Mouse (Mus musculus) forebrain, embryonic 13.5 days (tissue): ENCODE data around the gene Colgalt2. TPM values are rescaled to one million over a fixed set of nuclear protein-coding genes. Genes with fewer than 3 reads are reported as not detected.

Experiments
- ATAC-seq: fragments of 200-750 bp; cut with Nextera tagmentation; 2 replicates; pipeline ENCODE4 v1.8.0; 2017
- H3K27ac ChIP-seq: fragments of 300-500 bp; sonication (generic); 2 replicates; pipeline ENCODE4 v1.5.1; 2015; ENCODE audit warnings: inconsistent platforms, mild to moderate bottlenecking, moderate library complexity
- H3K27me3 ChIP-seq: fragments of 300-500 bp; sonication (generic); 2 replicates; pipeline ENCODE4 v1.6.1; 2015; ENCODE audit warnings: mild to moderate bottlenecking, inconsistent platforms
- H3K36me3 ChIP-seq: fragments of 300-500 bp; sonication (generic); 2 replicates; pipeline ENCODE4 v1.6.1; 2015; ENCODE audit warnings: mild to moderate bottlenecking, inconsistent platforms; ENCODE audit not compliant: poor library complexity, severe bottlenecking
- H3K4me1 ChIP-seq: fragments of 300-500 bp; sonication (generic); 2 replicates; pipeline ENCODE4 v1.6.1; 2015; ENCODE audit warnings: inconsistent platforms
- H3K4me2 ChIP-seq: fragments of 300-500 bp; sonication (generic); 2 replicates; pipeline ENCODE4 v1.6.1; 2015; ENCODE audit warnings: inconsistent platforms, mild to moderate bottlenecking, moderate library complexity
- H3K4me3 ChIP-seq: fragments of 300-500 bp; sonication (generic); 2 replicates; pipeline ENCODE4 v1.5.1; 2015; ENCODE audit warnings: mild to moderate bottlenecking, inconsistent platforms
- H3K9ac ChIP-seq: fragments of 300-500 bp; sonication (generic); 2 replicates; pipeline ENCODE4 v1.6.1; 2015; ENCODE audit warnings: mild to moderate bottlenecking, inconsistent platforms
- H3K9me3 ChIP-seq: fragments of 300-500 bp; sonication (generic); replicated peaks from 2 replicates; pipeline ENCODE4 v1.6.1; 2016; ENCODE audit warnings: inconsistent platforms
- WGBS: fragments of 180-500 bp; shearing (Covaris S2); methylation state at CpG from one replicate; pipeline ENCODE4 v1.1.7; 2015; 5-methylcytosine and 5-hydroxymethylcytosine counted together
- polyA plus RNA-seq: library from polyadenylated mRNA; unstranded; fragments of >200 nt; fragmentation: Nextera tagmentation; extraction: Ambion mirVana; gene quantifications from 2 replicates; pipeline ENCODE4 v1.2.1, GENCODE M21; 2015

Gene Colgalt2
- polyA plus RNA-seq, 1 experiment from 2014 or later, result 1.3 TPM

- Histone ChIP-seq H3K27ac (no peak overlapping the region), H3K4me3 (no peak overlapping the region), H3K36me3 (no peaks in the 10 kb centered on the region), H3K9ac (no peak overlapping the region), H3K27me3 (no peaks in the 10 kb centered on the region), H3K9me3 (no peaks in the 10 kb centered on the region), H3K4me2 (no peak overlapping the region), H3K4me1 (peaks cover 15% of the 10 kb centered on the region)
- no peak for ATAC-seq
- WGBS, result 65% methylated on average over 5 of the region's 5 CpGs
These were observed 58.0 kb downstream of the Colgalt2 start for GRCm38 (mm10) chr1:152457596-152457995.

- no peaks in the 10 kb centered on the region for H3K9me3 ChIP-seq
These were observed 59.4 kb downstream of the Colgalt2 start for GRCm38 (mm10) chr1:152458996-152459395.

GRCm38 (mm10) chr1:152460931-152461330, 61.3 kb downstream of the Colgalt2 start:
- ATAC-seq, result no peak
- Histone ChIP-seq H3K27ac (no peak overlapping the region), H3K4me3 (no peak overlapping the region), H3K27me3 (no peaks in the 10 kb centered on the region), H3K4me2 (no peak overlapping the region), H3K9me3 (no peaks in the 10 kb centered on the region), H3K9ac (no peak overlapping the region), H3K4me1 (peaks cover 6% of the 10 kb centered on the region), H3K36me3 (no peaks in the 10 kb centered on the region)
- 83% methylated on average over 3 of the region's 3 CpGs for WGBS

More at GRCm38 (mm10) chr1:152458996-152459395, 59.4 kb downstream of the Colgalt2 start:
- Histone ChIP-seq H3K9ac (no peak overlapping the region), H3K27ac (no peak overlapping the region), H3K4me3 (no peak overlapping the region), H3K27me3 (no peaks in the 10 kb centered on the region), H3K4me1 (peaks cover 15% of the 10 kb centered on the region), H3K36me3 (no peaks in the 10 kb centered on the region), H3K4me2 (no peak overlapping the region)
- ATAC-seq, result no peak
- WGBS, result 86% methylated on average over 7 of the region's 7 CpGs

- H3K4me1 ChIP-seq, result no peaks in the 10 kb centered on the region
- 73% methylated on average over 3 of the region's 3 CpGs for WGBS
- ATAC-seq, result no peak
- no peak overlapping the region for H3K4me3 ChIP-seq
- H3K27ac ChIP-seq, result no peak overlapping the region
- H3K9me3 ChIP-seq, result no peaks in the 10 kb centered on the region
- H3K9ac ChIP-seq, result no peak overlapping the region
- H3K27me3 ChIP-seq, result no peaks in the 10 kb centered on the region
- no peak overlapping the region for H3K4me2 ChIP-seq
- H3K36me3 ChIP-seq, result no peaks in the 10 kb centered on the region
These were observed 62.2 kb downstream of the Colgalt2 start for GRCm38 (mm10) chr1:152461814-152462213.

GRCm38 (mm10) chr1:152462348-152462747, 62.7 kb downstream of the Colgalt2 start:
- 88% methylated on average over 7 of the region's 7 CpGs for WGBS
- no peaks in the 10 kb centered on the region for H3K36me3 ChIP-seq
- no peak overlapping the region for H3K4me2 ChIP-seq
- no peaks in the 10 kb centered on the region for H3K27me3 ChIP-seq
- H3K4me3 ChIP-seq, result no peak overlapping the region
- no peak for ATAC-seq
- H3K9ac ChIP-seq, result no peak overlapping the region
- H3K4me1 ChIP-seq, result no peaks in the 10 kb centered on the region
- no peak overlapping the region for H3K27ac ChIP-seq
- no peaks in the 10 kb centered on the region for H3K9me3 ChIP-seq

- 44% methylated on average over 3 of the region's 3 CpGs for WGBS
- ATAC-seq, result peak; percentile 70; the same call in 1 of the 2 replicates
These were observed 66.7 kb downstream of the Colgalt2 start for GRCm38 (mm10) chr1:152466280-152466679.

GRCm38 (mm10) chr1:152468443-152468842, 68.8 kb downstream of the Colgalt2 start:
- Histone ChIP-seq H3K4me3 (no peak overlapping the region), H3K9me3 (no peaks in the 10 kb centered on the region), H3K27ac (no peak overlapping the region; the same call in none of the 2 replicates), H3K36me3 (no peaks in the 10 kb centered on the region), H3K9ac (no peak overlapping the region), H3K4me1 (peaks cover 8% of the 10 kb centered on the region), H3K27me3 (no peaks in the 10 kb centered on the region), H3K4me2 (0 out of 2 replicates have a peak overlapping the region, but pooled peaks have one; percentile 7)
- ATAC-seq, result peak; percentile 75; the same call in 1 of the 2 replicates
- 40% methylated on average over 9 of the region's 9 CpGs for WGBS

More at GRCm38 (mm10) chr1:152466280-152466679, 66.7 kb downstream of the Colgalt2 start:
- no peaks in the 10 kb centered on the region for H3K9me3 ChIP-seq
- H3K4me2 ChIP-seq, result no peak overlapping the region
- no peaks in the 10 kb centered on the region for H3K36me3 ChIP-seq
- H3K27ac ChIP-seq, result no peak overlapping the region
- H3K9ac ChIP-seq, result no peak overlapping the region
- H3K27me3 ChIP-seq, result no peaks in the 10 kb centered on the region
- H3K4me3 ChIP-seq, result no peak overlapping the region
- H3K4me1 ChIP-seq, result peaks cover 8% of the 10 kb centered on the region

GRCm38 (mm10) chr1:152476126-152476525, 76.5 kb downstream of the Colgalt2 start:
- 82% methylated on average over 4 of the region's 4 CpGs for WGBS
- no peaks in the 10 kb centered on the region for H3K9me3 ChIP-seq
- no peak overlapping the region for H3K4me2 ChIP-seq
- H3K27ac ChIP-seq, result no peak overlapping the region
- H3K36me3 ChIP-seq, result no peaks in the 10 kb centered on the region
- no peaks in the 10 kb centered on the region for H3K27me3 ChIP-seq
- H3K4me3 ChIP-seq, result no peak overlapping the region
- ATAC-seq, result no peak
- no peaks in the 10 kb centered on the region for H3K4me1 ChIP-seq
- no peak overlapping the region for H3K9ac ChIP-seq

GRCm38 (mm10) chr1:152490842-152491241, 91.2 kb downstream of the Colgalt2 start:
- Histone ChIP-seq H3K4me1 (no peaks in the 10 kb centered on the region), H3K9me3 (no peaks in the 10 kb centered on the region), H3K27me3 (no peaks in the 10 kb centered on the region), H3K36me3 (no peaks in the 10 kb centered on the region), H3K4me2 (no peak overlapping the region), H3K4me3 (no peak overlapping the region), H3K27ac (no peak overlapping the region), H3K9ac (no peak overlapping the region)
- WGBS, result 91% methylated on average over 1 of the region's 1 CpGs
- ATAC-seq, result no peak

GRCm38 (mm10) chr1:152492258-152492657, 92.6 kb downstream of the Colgalt2 start:
- WGBS, result 93% methylated on average over 1 of the region's 1 CpGs
- Histone ChIP-seq H3K9ac (no peak overlapping the region), H3K27me3 (no peaks in the 10 kb centered on the region), H3K4me2 (no peak overlapping the region), H3K9me3 (no peaks in the 10 kb centered on the region), H3K4me3 (no peak overlapping the region), H3K36me3 (no peaks in the 10 kb centered on the region), H3K27ac (no peak overlapping the region), H3K4me1 (no peaks in the 10 kb centered on the region)
- no peak for ATAC-seq

- no peak for ATAC-seq
- no peaks in the 10 kb centered on the region for H3K36me3 ChIP-seq
- H3K4me3 ChIP-seq, result no peak overlapping the region
- WGBS, result 83% methylated on average over 2 of the region's 2 CpGs
- no peak overlapping the region for H3K9ac ChIP-seq
- no peaks in the 10 kb centered on the region for H3K27me3 ChIP-seq
- no peak overlapping the region for H3K4me2 ChIP-seq
- 0 out of 2 replicates have a peak, but pooled peaks cover 4% of the 10 kb centered on the region for H3K4me1 ChIP-seq
- no peaks in the 10 kb centered on the region for H3K9me3 ChIP-seq
- H3K27ac ChIP-seq, result no peak overlapping the region
These were observed 97.2 kb downstream of the Colgalt2 start for GRCm38 (mm10) chr1:152496831-152497230.

- Histone ChIP-seq H3K36me3 (no peaks in the 10 kb centered on the region), H3K9me3 (no peaks in the 10 kb centered on the region), H3K4me3 (no peak overlapping the region), H3K4me1 (0 out of 2 replicates have a peak, but pooled peaks cover 4% of the 10 kb centered on the region), H3K27me3 (no peaks in the 10 kb centered on the region), H3K9ac (no peak overlapping the region), H3K4me2 (no peak overlapping the region), H3K27ac (no peak overlapping the region)
- no peak for ATAC-seq
- WGBS, result 74% methylated on average over 11 of the region's 11 CpGs
These were observed 98.0 kb downstream of the Colgalt2 start for GRCm38 (mm10) chr1:152497581-152497980.

GRCm38 (mm10) chr1:152499802-152500201, 100.2 kb downstream of the Colgalt2 start:
- ATAC-seq, result no peak
- no peaks in the 10 kb centered on the region for H3K27me3 ChIP-seq
- no peak overlapping the region for H3K4me2 ChIP-seq
- H3K9ac ChIP-seq, result no peak overlapping the region
- H3K4me1 ChIP-seq, result 0 out of 2 replicates have a peak, but pooled peaks cover 4% of the 10 kb centered on the region
- no peaks in the 10 kb centered on the region for H3K9me3 ChIP-seq
- no peak overlapping the region for H3K27ac ChIP-seq
- whole genome bisulfite sequencing, result 85% methylated on average over 12 of the region's 12 CpGs
- no peaks in the 10 kb centered on the region for H3K36me3 ChIP-seq
- no peak overlapping the region for H3K4me3 ChIP-seq
